Mouse (Mus musculus) midbrain, postnatal 0 days (tissue): Measurements from ENCODE around the gene Slc4a8. TPM values are rescaled to one million over a fixed set of nuclear protein-coding genes. Genes with fewer than 3 reads are reported as not detected.
A peak's percentile ranks its signal among the peaks of the same experiment; 100 is the strongest.

Source experiments
- ATAC-seq: fragments of 200-750 bp; cut with Nextera tagmentation; 2 replicates; pipeline ENCODE4 v1.8.0; 2017; ENCODE audit warnings: moderate number of reproducible peaks, mild to moderate bottlenecking, moderate TSS enrichment, moderate library complexity; ENCODE audit not compliant: low FRiP score
- DNase-seq: peaks from one replicate; pipeline ENCODE4 v3.0.0-alpha.2; 2015; ENCODE audit warnings: low spot score
- H3K27ac ChIP-seq: fragments of 300-500 bp; sonication (generic); 2 replicates; pipeline ENCODE4 v1.5.1; 2014; ENCODE audit warnings: low read depth, mild to moderate bottlenecking, low read length, mixed read lengths
- H3K27me3 ChIP-seq: fragments of 300-500 bp; sonication (generic); 2 replicates; pipeline ENCODE4 v1.6.1; 2014; ENCODE audit warnings: low read length, control low read depth, mixed read lengths; ENCODE audit not compliant: insufficient read depth
- H3K36me3 ChIP-seq: fragments of 300-500 bp; sonication (generic); 2 replicates; pipeline ENCODE4 v1.6.1; 2014; ENCODE audit warnings: low read length, control low read depth, mixed read lengths; ENCODE audit not compliant: insufficient read depth
- H3K4me1 ChIP-seq: fragments of 300-500 bp; sonication (generic); 2 replicates; pipeline ENCODE4 v1.6.1; 2014; ENCODE audit warnings: mild to moderate bottlenecking, control low read depth, antibody characterized with exemption, low read length, mixed read lengths; ENCODE audit not compliant: insufficient read depth
- H3K4me2 ChIP-seq: fragments of 300-500 bp; sonication (generic); 2 replicates; pipeline ENCODE4 v1.6.1; 2014; ENCODE audit warnings: low read depth, mild to moderate bottlenecking, low read length, mixed read lengths; ENCODE audit not compliant: poor library complexity, severe bottlenecking
- H3K4me3 ChIP-seq: fragments of 300-500 bp; sonication (generic); 2 replicates; pipeline ENCODE4 v1.5.1; 2014; ENCODE audit warnings: low read depth, mild to moderate bottlenecking, low read length, moderate library complexity
- H3K9ac ChIP-seq: fragments of 300-500 bp; sonication (generic); replicated peaks from 2 replicates; pipeline ENCODE4 v1.6.1; 2014; ENCODE audit warnings: mild to moderate bottlenecking, low read length, moderate library complexity, mixed read lengths; ENCODE audit not compliant: poor library complexity, severe bottlenecking
- H3K9me3 ChIP-seq: fragments of 300-500 bp; sonication (generic); 2 replicates; pipeline ENCODE4 v1.6.1; 2016; ENCODE audit warnings: low read length, control low read depth
- CTCF ChIP-seq: IDR thresholded peaks from 2 replicates; pipeline ENCODE4 v1.5.1; 2016; ENCODE audit warnings: antibody characterized with exemption, mild to moderate bottlenecking
- WGBS: fragments of 180-500 bp; shearing (Covaris S2); extraction: QIAGEN DNeasy Blood & Tissue Kit; methylation state at CpG from one replicate; pipeline ENCODE4 v1.1.7; 2014; 5-methylcytosine and 5-hydroxymethylcytosine counted together
- polyA plus RNA-seq: library from polyadenylated mRNA; unstranded; fragments of >200 nt; fragmentation: Nextera tagmentation; extraction: Ambion mirVana; gene quantifications from 2 replicates; pipeline ENCODE4 v1.2.1, GENCODE M21; 2015
- total RNA-seq: library from RNA; depleted of rRNA; stranded (reverse); fragments of >200 nt; gene quantifications from 2 replicates; pipeline ENCODE4 v1.2.3, GENCODE M21; 2014

Slc4a8 gene
- total and polyA plus RNA-seq, 2 experiments from 2014 or later = 31.2 to 37.3 TPM

- no peak overlapping the region for H3K27ac ChIP-seq
- no peaks in the 10 kb centered on the region for H3K27me3 ChIP-seq
- H3K9ac ChIP-seq = no peak overlapping the region
- H3K4me3 ChIP-seq = no peak overlapping the region
- H3K4me2 ChIP-seq = peak overlapping the region; percentile 26; the same call in 1 of the 2 replicates
- 16% methylated on average over 11 of the region's 11 CpGs for WGBS
- peak; percentile 80 for TF ChIP-seq CTCF
- DNase-seq (peak; percentile 65), ATAC-seq (no peak)
- H3K36me3 ChIP-seq = no peaks in the 10 kb centered on the region
- H3K9me3 ChIP-seq = no peaks in the 10 kb centered on the region
- 0 out of 2 replicates have a peak, but pooled peaks cover 2% of the 10 kb centered on the region for H3K4me1 ChIP-seq
Observed at GRCm38 (mm10) chr15:100754805-100755497, 6.6 kb upstream of the Slc4a8 start.

GRCm38 (mm10) chr15:100755498-100755859 is 6.1 kb upstream of the Slc4a8 start:
- no peaks in the 10 kb centered on the region for H3K36me3 ChIP-seq
- H3K9ac ChIP-seq = no peak overlapping the region
- 45% methylated on average over 6 of the region's 8 CpGs for WGBS
- H3K27ac ChIP-seq = no peak overlapping the region
- no peak for DNase-seq
- ATAC-seq = no peak
- no peak overlapping the region for H3K4me3 ChIP-seq
- 0 out of 2 replicates have a peak, but pooled peaks cover 4% of the 10 kb centered on the region for H3K4me1 ChIP-seq
- H3K9me3 ChIP-seq = no peaks in the 10 kb centered on the region
- H3K4me2 ChIP-seq = peak overlapping the region; percentile 26; the same call in 1 of the 2 replicates
- no peak for TF ChIP-seq CTCF
- H3K27me3 ChIP-seq = no peaks in the 10 kb centered on the region

GRCm38 (mm10) chr15:100755881-100756624 is 5.5 kb upstream of the Slc4a8 start:
- Histone ChIP-seq H3K27me3 (no peaks in the 10 kb centered on the region), H3K9me3 (no peaks in the 10 kb centered on the region), H3K36me3 (no peaks in the 10 kb centered on the region), H3K4me1 (0 out of 2 replicates have a peak, but pooled peaks cover 7% of the 10 kb centered on the region), H3K27ac (no peak overlapping the region), H3K9ac (no peak overlapping the region), H3K4me2 (no peak overlapping the region), H3K4me3 (no peak overlapping the region)
- no peak for ATAC-seq
- WGBS = 57% methylated on average over 3 of the region's 3 CpGs
- no peak for TF ChIP-seq CTCF
- no peak for DNase-seq

DNA sequence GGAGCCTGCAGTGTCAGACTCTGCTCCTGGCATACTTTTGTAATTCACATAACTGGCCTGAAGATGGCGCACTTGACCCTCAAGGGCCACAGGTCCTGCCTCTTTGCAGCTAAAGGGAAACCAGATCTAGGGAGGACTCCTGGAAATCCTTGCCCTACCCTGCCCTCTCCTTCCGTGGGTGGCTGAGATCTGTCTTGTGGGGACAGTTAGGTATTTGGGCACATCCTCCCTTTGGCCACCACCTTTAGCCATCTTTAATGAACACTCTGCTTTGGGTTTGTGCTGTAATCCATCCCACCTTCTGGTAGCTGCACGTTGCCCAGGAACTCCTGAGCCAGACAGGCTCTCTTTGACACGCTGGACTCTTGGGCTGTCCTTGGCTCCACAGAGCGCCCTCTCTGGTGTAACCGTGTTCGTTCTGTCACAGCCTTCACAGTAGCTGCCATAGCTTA is 4.0 kb upstream of the Slc4a8 start:
- peak; percentile 80 for TF ChIP-seq CTCF
- ATAC-seq = no peak
- Histone ChIP-seq H3K9ac (no peak overlapping the region), H3K4me1 (0 out of 2 replicates have a peak, but pooled peaks cover 7% of the 10 kb centered on the region), H3K4me3 (no peak overlapping the region), H3K36me3 (no peaks in the 10 kb centered on the region), H3K9me3 (no peaks in the 10 kb centered on the region), H3K27ac (no peak overlapping the region), H3K27me3 (no peaks in the 10 kb centered on the region), H3K4me2 (no peak overlapping the region)
- peak; percentile 77 for DNase-seq
- WGBS = 3% methylated on average over 7 of the region's 7 CpGs

- no peak overlapping the region for H3K4me3 ChIP-seq
- H3K9me3 ChIP-seq = no peaks in the 10 kb centered on the region
- H3K27me3 ChIP-seq = no peaks in the 10 kb centered on the region
- DNase-seq (no peak), ATAC-seq (no peak)
- H3K4me1 ChIP-seq = peaks cover 7% of the 10 kb centered on the region; the same call in 1 of the 2 replicates
- no peak overlapping the region for H3K9ac ChIP-seq
- 84% methylated on average over 10 of the region's 10 CpGs for WGBS
- H3K4me2 ChIP-seq = no peak overlapping the region
- H3K27ac ChIP-seq = no peak overlapping the region
- no peak for TF ChIP-seq CTCF
- no peaks in the 10 kb centered on the region for H3K36me3 ChIP-seq
Observed at GRCm38 (mm10) chr15:100759286-100759685, 2.3 kb upstream of the Slc4a8 start.

- Histone ChIP-seq H3K4me1 (peaks cover 5% of the 10 kb centered on the region; the same call in 1 of the 2 replicates), H3K9me3 (no peaks in the 10 kb centered on the region), H3K36me3 (0 out of 2 replicates have a peak, but pooled peaks cover 3% of the 10 kb centered on the region), H3K27ac (peak overlapping the region; percentile 92), H3K4me3 (peak overlapping the region; percentile 81), H3K27me3 (no peaks in the 10 kb centered on the region), H3K9ac (peak overlapping the region; percentile 39; the same call in 1 of the 2 replicates), H3K4me2 (peak overlapping the region; percentile 63)
- ATAC-seq (peak; percentile 75), DNase-seq (peak; percentile 67)
- TF ChIP-seq CTCF = no peak
- 7% methylated on average over 9 of the region's 9 CpGs for WGBS
Observed at GRCm38 (mm10) chr15:100761036-100761418, 520 bp upstream of the Slc4a8 start.
